Mouse (Mus musculus): Measurements from ENCODE around the gene Kcnd3. TPM values are rescaled to one million over a fixed set of nuclear protein-coding genes. Genes with fewer than 3 reads are reported as not detected.

Gene Kcnd3
- polyA plus RNA-seq, 2 experiments: 0.01 to 0.08 TPM

DNA sequence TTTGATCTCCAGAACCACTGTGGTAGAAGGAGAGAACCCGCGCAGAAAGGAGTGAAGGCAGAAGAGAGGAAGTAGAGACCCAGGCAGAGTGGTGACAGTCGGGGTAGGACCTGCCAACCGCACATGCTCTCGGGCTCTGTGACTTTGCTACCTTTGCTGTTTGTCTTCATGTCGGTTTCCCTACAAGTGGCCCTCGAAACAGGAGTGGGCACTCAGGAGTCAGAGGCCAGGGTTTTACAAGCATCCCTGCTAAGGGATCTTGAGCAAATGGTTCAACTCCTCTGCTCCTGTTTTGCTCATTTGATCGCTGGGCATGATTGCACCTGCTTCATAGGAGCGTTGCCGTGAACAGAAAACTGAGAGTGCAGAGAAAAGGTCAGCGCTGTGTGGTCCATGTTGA is 15.2 kb upstream of the Kcnd3 start:
- TF ChIP-seq CTCF (IDR thresholded peaks at IDR 0.05; ENCODE audit: low read depth): no peak
- no peak for TF ChIP-seq EP300 (IDR thresholded peaks at IDR 0.05; ENCODE audit: low read depth)

DNA sequence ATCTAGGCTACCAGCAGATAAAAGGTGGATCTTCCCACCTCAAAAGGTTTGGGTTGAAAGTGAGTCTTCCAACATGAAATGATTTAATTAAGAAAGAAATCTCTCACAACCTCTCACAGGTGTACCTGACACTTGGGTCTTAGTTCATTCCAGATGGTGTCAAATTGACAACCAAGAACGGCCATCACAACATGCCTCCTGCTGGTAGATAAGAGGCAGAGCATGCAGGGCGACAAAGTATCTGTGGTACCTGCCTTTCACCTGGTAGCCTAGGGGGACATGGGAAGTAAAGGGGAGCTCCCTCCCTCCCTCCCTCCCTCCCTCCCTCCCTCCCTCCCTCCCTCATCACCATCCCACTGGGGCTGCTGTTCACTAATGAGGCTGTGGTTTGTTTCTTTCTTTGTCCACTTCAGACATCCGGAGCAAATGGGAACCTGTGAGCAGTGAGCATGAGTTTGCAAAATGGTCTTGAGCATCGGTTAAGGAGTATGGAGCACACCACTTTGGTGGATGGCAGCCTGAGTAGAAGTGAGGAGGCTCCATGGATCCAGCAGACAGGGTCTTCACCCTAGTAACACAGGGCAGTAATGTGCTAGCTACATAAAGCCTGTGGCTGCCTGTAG is 11.1 kb upstream of the Kcnd3 start:
- Histone ChIP-seq H3K9ac (replicated peaks) (no peak overlapping the region), H3K27ac (no peak overlapping the region), H3K4me1 (replicated peaks; ENCODE audit: control insufficient read depth in 2 of 2, insufficient read depth in 2 of 2, low read length in 1 of 2) (no peaks in the 10 kb centered on the region), H3K4me2 (ENCODE audit: low read depth) (no peak overlapping the region), H3K27me3 (ENCODE audit: control insufficient read depth, insufficient read depth, low read length) (no peaks in the 10 kb centered on the region), H3K36me3 (replicated peaks; ENCODE audit: control insufficient read depth, insufficient read depth, low read depth) (no peaks in the 10 kb centered on the region), H3K9me3 (ENCODE audit: control insufficient read depth, low read length) (no peaks in the 10 kb centered on the region), H3K4me3 (ENCODE audit: insufficient read depth in 1 of 2, low read depth in 2 of 2, low read length in 2 of 2) (no peak overlapping the region)
- 38% methylated on average over 4 of the region's 4 CpGs for WGBS (ENCODE audit: insufficient replicate concordance)
- DNase-seq (ENCODE audit: low read depth in 3 of 3, low spot score in 3 of 3) (no peak), ATAC-seq (ENCODE audit: insufficient read depth) (no peak)
- TF ChIP-seq CTCF (IDR thresholded peaks at IDR 0.05; ENCODE audit: low read depth): peak; percentile 24; the same call in 1 of the 2 replicates
- no peak for TF ChIP-seq EP300 (IDR thresholded peaks at IDR 0.05; ENCODE audit: low read depth)

More for the DNA sequence above, 15.2 kb upstream of the Kcnd3 start:
- Histone ChIP-seq H3K27me3 (ENCODE audit: control insufficient read depth, insufficient read depth, low read length) (no peaks in the 10 kb centered on the region), H3K9me3 (ENCODE audit: control insufficient read depth, low read length) (no peaks in the 10 kb centered on the region), H3K9ac (replicated peaks) (no peak overlapping the region), H3K4me1 (replicated peaks; ENCODE audit: control insufficient read depth in 2 of 2, insufficient read depth in 2 of 2, low read length in 1 of 2) (no peaks in the 10 kb centered on the region), H3K4me3 (ENCODE audit: insufficient read depth in 1 of 2, low read depth in 2 of 2, low read length in 2 of 2) (no peak overlapping the region), H3K27ac (no peak overlapping the region), H3K36me3 (replicated peaks; ENCODE audit: control insufficient read depth, insufficient read depth, low read depth) (no peaks in the 10 kb centered on the region), H3K4me2 (ENCODE audit: low read depth) (no peak overlapping the region)
- no peak for ATAC-seq (ENCODE audit: insufficient read depth)
- whole genome bisulfite sequencing (ENCODE audit: insufficient replicate concordance): 64% methylated on average over 11 of the region's 11 CpGs
- DNase-seq (ENCODE audit: low read depth in 3 of 3, low spot score in 3 of 3): no peak

DNA sequence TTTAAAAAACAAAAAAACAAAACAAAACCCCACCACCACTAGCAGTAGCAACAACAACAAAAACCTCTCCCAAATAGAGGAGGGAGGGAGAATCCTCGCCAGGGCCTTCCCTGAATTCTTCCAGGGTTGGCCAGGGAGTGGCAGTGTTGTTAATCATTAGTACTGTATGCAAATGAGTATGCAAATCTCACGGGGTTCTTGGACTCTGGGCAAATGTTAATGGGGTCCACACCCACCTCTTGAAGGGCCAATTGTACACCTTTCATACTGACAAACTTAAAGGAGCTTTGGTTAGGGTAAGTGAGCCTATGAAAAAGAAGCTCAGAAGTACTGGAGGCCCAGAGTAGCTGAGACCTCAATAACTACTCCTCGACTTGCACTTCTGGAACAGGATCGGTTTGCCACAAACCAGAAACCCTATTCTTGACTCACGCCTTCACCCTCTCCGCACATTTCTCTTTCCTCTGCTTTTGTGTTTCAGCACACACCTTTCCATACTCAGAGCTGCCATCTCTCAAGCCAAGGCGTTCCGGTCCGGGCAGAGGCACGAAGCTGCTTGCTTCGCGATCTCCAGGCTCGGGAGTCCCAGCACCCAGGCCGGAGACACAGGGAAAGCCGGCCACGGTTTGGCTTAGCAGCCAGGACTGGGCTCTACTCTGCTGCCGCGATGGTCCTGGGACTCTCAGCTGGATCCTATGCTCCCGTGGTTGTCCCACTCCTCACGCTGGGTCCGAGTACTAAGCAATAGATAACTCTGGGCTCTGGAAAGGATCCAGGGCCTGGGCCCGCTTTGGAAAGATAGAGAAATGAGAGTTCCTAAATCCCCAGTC is 1.3 kb upstream of the Kcnd3 start:
- TF ChIP-seq CTCF (IDR thresholded peaks at IDR 0.05; ENCODE audit: low read depth) (no peak), EP300 (IDR thresholded peaks at IDR 0.05; ENCODE audit: low read depth) (no peak)
- Histone ChIP-seq H3K4me1 (replicated peaks; ENCODE audit: control insufficient read depth in 2 of 2, insufficient read depth in 2 of 2, low read length in 1 of 2) (no peaks in the 10 kb centered on the region), H3K9me3 (ENCODE audit: control insufficient read depth, low read length) (no peaks in the 10 kb centered on the region), H3K27me3 (ENCODE audit: control insufficient read depth, insufficient read depth, low read length) (peaks cover 52% of the 10 kb centered on the region), H3K4me3 (ENCODE audit: insufficient read depth in 1 of 2, low read depth in 2 of 2, low read length in 2 of 2) (no peak overlapping the region; a peak in 1 of 4 replicates), H3K27ac (no peak overlapping the region), H3K36me3 (replicated peaks; ENCODE audit: control insufficient read depth, insufficient read depth, low read depth) (no peaks in the 10 kb centered on the region), H3K4me2 (ENCODE audit: low read depth) (no peak overlapping the region; the same call in 1 of the 2 replicates), H3K9ac (replicated peaks) (no peak overlapping the region)
- DNase-seq (ENCODE audit: low read depth in 3 of 3, low spot score in 3 of 3): no peak
- no peak for ATAC-seq (ENCODE audit: insufficient read depth)
- 1% methylated on average over 22 of the region's 22 CpGs for WGBS (ENCODE audit: insufficient replicate concordance)

DNA sequence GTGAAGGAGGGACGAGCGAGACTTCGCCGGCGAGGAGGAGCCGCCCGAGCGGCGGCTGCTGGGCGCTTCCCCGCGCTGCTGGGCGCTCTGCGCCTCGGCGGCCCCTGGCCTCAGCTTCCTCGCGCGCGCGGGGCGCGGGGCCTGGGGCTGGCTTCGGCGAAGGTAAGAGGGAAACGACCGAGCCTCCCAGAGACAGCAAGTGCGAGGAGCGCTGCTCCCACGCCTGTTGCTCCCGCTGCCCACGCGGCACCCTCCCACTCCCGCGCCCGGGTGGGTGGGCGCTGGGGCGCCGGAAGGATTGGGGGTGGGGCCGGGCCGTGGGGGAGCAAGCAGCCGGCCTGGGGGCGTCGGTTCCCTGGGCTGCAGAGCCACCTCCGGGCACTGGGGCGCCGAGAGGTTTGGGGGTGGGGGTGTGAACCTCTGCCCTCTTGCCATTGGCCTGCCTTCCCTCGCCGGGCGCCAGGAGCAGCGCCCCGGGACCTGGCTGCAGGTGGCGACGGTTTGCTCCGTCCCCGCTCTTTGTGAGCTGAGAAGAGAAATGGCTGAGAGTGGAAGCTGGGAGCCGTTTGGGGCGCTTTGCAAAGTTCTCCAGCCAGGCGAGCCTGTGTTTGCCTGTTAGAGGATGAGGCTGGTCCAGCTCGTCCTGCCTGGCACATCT is 555 bp downstream of the Kcnd3 start:
- H3K27ac ChIP-seq: no peak overlapping the region
- 1% methylated on average over 50 of the region's 60 CpGs for WGBS (ENCODE audit: insufficient replicate concordance)

More for the DNA sequence above, 555 bp downstream of the Kcnd3 start:
- H3K9me3 ChIP-seq (ENCODE audit: control insufficient read depth, low read length): no peaks in the 10 kb centered on the region
- H3K4me2 ChIP-seq (ENCODE audit: low read depth): peak overlapping the region; percentile 56
- DNase-seq (ENCODE audit: low read depth in 3 of 3, low spot score in 3 of 3) (no peak), ATAC-seq (ENCODE audit: insufficient read depth) (no peak)
- H3K36me3 ChIP-seq (replicated peaks; ENCODE audit: control insufficient read depth, insufficient read depth, low read depth): no peaks in the 10 kb centered on the region
- H3K9ac ChIP-seq (replicated peaks): no peak overlapping the region
- H3K4me1 ChIP-seq (replicated peaks; ENCODE audit: control insufficient read depth in 2 of 2, insufficient read depth in 2 of 2, low read length in 1 of 2): no peaks in the 10 kb centered on the region
- peak overlapping the region in 1 of 2 experiments; percentile 36; a peak in 2 of 4 replicates for H3K4me3 ChIP-seq (ENCODE audit: insufficient read depth in 1 of 2, low read depth in 2 of 2, low read length in 2 of 2)
- TF ChIP-seq EP300 (IDR thresholded peaks at IDR 0.05; ENCODE audit: low read depth) (no peak), CTCF (IDR thresholded peaks at IDR 0.05; ENCODE audit: low read depth) (no peak)
- peaks cover 52% of the 10 kb centered on the region for H3K27me3 ChIP-seq (ENCODE audit: control insufficient read depth, insufficient read depth, low read length)
